Mouse (Mus musculus): ENCODE results near the gene Ptk6. TPM values are rescaled to one million over a fixed set of nuclear protein-coding genes. Genes with fewer than 3 reads are reported as not detected.
A peak's percentile ranks its signal among the peaks of the same experiment; 100 is the strongest.

Gene Ptk6
- total and polyA plus RNA-seq, 3 experiments = 0.05 to 0.17 (median 0.09) TPM

DNA sequence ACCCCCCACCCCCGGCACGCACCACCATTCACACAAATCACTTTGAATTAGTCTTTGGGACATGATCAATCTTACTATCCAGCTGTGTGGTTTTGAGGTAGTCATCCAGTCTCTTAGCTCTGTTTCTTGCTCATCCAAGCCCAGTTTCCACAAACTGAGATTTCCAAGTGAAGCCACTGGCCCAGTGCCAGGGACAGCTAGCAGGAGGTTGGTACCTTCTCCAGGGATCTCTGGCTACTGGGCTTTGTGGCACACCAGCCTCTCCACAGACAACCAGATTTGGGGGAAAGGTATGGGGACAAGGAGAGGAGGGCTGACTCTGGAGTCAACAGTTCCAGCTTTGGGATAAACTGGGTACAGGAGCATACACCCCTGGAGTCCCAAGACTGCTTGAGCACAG is 17.8 kb upstream of the Ptk6 start:
- no peak overlapping the region for H3K27ac ChIP-seq (ENCODE audit: insufficient read depth, low read depth)
- H3K9ac ChIP-seq (ENCODE audit: insufficient read depth, low read depth) = peak overlapping the region; percentile 60
- TF ChIP-seq MYC (IDR thresholded peaks at IDR 0.05; ENCODE audit: low read depth, low read length) (no peak), ELF1 (IDR thresholded peaks at IDR 0.05; ENCODE audit: low read depth, low read length) (no peak), EP300 (IDR thresholded peaks at IDR 0.05; ENCODE audit: low read length) (no peak), MXI1 (IDR thresholded peaks at IDR 0.05; ENCODE audit: low read depth, low read length) (no peak), MEF2A (IDR thresholded peaks at IDR 0.05; ENCODE audit: borderline replicate concordance, low read depth, low read length) (no peak), POLR2A (IDR thresholded peaks at IDR 0.05; ENCODE audit: low read depth, low read length) (no peak), ZC3H11A (IDR thresholded peaks at IDR 0.05; ENCODE audit: low read depth, low read length) (no peak), MAZ (IDR thresholded peaks at IDR 0.05; ENCODE audit: low read depth, low read length) (no peak), KAT2A (IDR thresholded peaks at IDR 0.05; ENCODE audit: insufficient replicate concordance, low read length) (no peak), ETS1 (conservative IDR thresholded peaks at IDR 0.05; ENCODE audit: low read depth, low read length) (no peak), SMC3 (IDR thresholded peaks at IDR 0.05; ENCODE audit: low read depth, low read length) (no peak), ZNF384 (IDR thresholded peaks at IDR 0.05; ENCODE audit: low read depth, low read length) (no peak)
- DNase-seq (ENCODE audit: extremely low read depth) = no peak
- no peaks in the 10 kb centered on the region for H3K27me3 ChIP-seq (replicated peaks)
- H3K36me3 ChIP-seq (replicated peaks in 1 of 2; ENCODE audit: control insufficient read depth in 1 of 2, insufficient read depth in 1 of 2, low read length in 1 of 2) = peaks cover 1 to 19% of the 10 kb centered on the region in 2 experiments
- H3K79me2 ChIP-seq (replicated peaks; ENCODE audit: control insufficient read depth, extremely low read depth, insufficient read depth, poor library complexity, severe bottlenecking) = no peaks in the 10 kb centered on the region
- in situ Hi-C loops (cut with MboI; ENCODE audit: low pct_ligation_motif_present, low pct_unique_long_range_greater_than_20kb, low sequenced_read_pairs) = no loop called here
- H3K4me2 ChIP-seq (ENCODE audit: insufficient read depth, low read depth, poor library complexity, severe bottlenecking) = peak overlapping the region; percentile 24
- H3K4me1 ChIP-seq (ENCODE audit: control insufficient read depth in 1 of 2, insufficient read depth in 2 of 2) = peaks cover 8 to 16% of the 10 kb centered on the region in 2 experiments
- dilution Hi-C loops (cut with MboI; ENCODE audit: extremely low pct_ligation_motif_present, extremely low pct_unique_long_range_greater_than_20kb, low sequenced_read_pairs) = no loop called here
- no peak overlapping the region for H3K4me3 ChIP-seq (replicated peaks in 1 of 3; ENCODE audit: low read depth in 2 of 3, low read length in 2 of 3, poor library complexity in 1 of 3)
- no peaks in the 10 kb centered on the region for H3K9me3 ChIP-seq (replicated peaks; ENCODE audit: low read length)

DNA sequence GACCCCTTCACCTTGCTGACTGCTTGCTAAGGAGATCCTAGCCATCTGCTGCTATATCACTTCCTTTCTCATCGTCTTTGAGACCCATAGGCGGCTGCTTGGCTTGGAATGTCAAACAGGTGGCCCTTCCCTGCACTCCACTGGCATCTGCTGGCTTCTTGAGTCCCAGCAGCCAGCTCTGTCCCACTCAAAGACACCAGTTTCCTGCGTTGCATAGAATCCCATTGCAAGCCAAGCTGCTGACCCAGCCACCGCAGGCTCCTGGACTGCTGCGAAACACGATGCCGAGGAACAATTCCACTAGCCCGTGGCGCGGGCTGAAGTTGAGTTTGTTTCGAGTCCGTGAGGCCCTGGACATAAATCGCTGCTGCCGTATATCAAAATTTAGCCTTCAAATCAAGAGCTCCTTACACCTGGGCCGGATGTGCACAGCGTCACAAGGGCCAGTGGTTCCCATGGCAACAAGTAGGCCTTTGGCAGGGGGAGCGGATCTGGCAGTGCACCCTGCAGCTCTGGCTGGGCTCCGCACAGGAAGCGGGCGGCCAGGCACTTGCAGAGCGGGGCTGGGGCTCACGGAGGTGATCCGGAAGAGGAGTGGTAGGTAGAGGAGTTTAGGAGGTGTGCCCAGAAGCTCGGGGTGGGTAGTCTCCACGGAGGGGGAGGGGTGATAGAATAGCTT is 17.1 kb upstream of the Ptk6 start, which contains the start of gene Fndc11:
Fndc11 (plus strand) TSS at position 476 of the 679 bp plus-strand sequence.
- peaks cover 8 to 16% of the 10 kb centered on the region in 2 experiments for H3K4me1 ChIP-seq (ENCODE audit: control insufficient read depth in 1 of 2, insufficient read depth in 2 of 2)
- H3K9me3 ChIP-seq (replicated peaks; ENCODE audit: low read length) = no peaks in the 10 kb centered on the region
- peak within 1 kb of the TSS; percentile 24 for H3K4me2 ChIP-seq (ENCODE audit: insufficient read depth, low read depth, poor library complexity, severe bottlenecking)
- in situ Hi-C loops (cut with MboI; ENCODE audit: low pct_ligation_motif_present, low pct_unique_long_range_greater_than_20kb, low sequenced_read_pairs) (no loop called here), dilution Hi-C loops (cut with MboI; ENCODE audit: extremely low pct_ligation_motif_present, extremely low pct_unique_long_range_greater_than_20kb, low sequenced_read_pairs) (no loop called here)
- H3K9ac ChIP-seq (ENCODE audit: insufficient read depth, low read depth) = peak within 1 kb of the TSS; percentile 60
- H3K79me2 ChIP-seq (replicated peaks; ENCODE audit: control insufficient read depth, extremely low read depth, insufficient read depth, poor library complexity, severe bottlenecking) = no peaks in the 10 kb centered on the region
- no peak within 1 kb of the TSS for H3K27ac ChIP-seq (ENCODE audit: insufficient read depth, low read depth)
- no peak for DNase-seq (ENCODE audit: extremely low read depth)
- H3K4me3 ChIP-seq (replicated peaks in 1 of 3; ENCODE audit: low read depth in 2 of 3, low read length in 2 of 3, poor library complexity in 1 of 3) = no peak within 1 kb of the TSS
- H3K36me3 ChIP-seq (replicated peaks in 1 of 2; ENCODE audit: control insufficient read depth in 1 of 2, insufficient read depth in 1 of 2, low read length in 1 of 2) = peaks cover 0 to 16% of the 10 kb centered on the region in 2 experiments
- H3K27me3 ChIP-seq (replicated peaks) = no peaks in the 10 kb centered on the region
- TF ChIP-seq CTCF (conservative IDR thresholded peaks at IDR 0.05 in 1 of 2, IDR thresholded peaks at IDR 0.05 in 1 of 2; ENCODE audit: low read depth in 2 of 2, low read length in 2 of 2) (peak in 1 of 2 experiments; percentile 42; a peak in 2 of 4 replicates), MAFK (IDR thresholded peaks at IDR 0.05; ENCODE audit: insufficient replicate concordance, low read length) (no peak), ZMIZ1 (IDR thresholded peaks at IDR 0.05; ENCODE audit: low read depth, low read length) (no peak; the same call in 1 of the 2 replicates), JUND (conservative IDR thresholded peaks at IDR 0.05; ENCODE audit: low read depth, low read length) (no peak), USF2 (conservative IDR thresholded peaks at IDR 0.05; ENCODE audit: low read depth, low read length) (no peak), TCF12 (IDR thresholded peaks at IDR 0.05; ENCODE audit: low read depth, low read length) (peak; percentile 43; the same call in 1 of the 2 replicates), BHLHE40 (IDR thresholded peaks at IDR 0.05; ENCODE audit: low read depth, low read length) (no peak), EP300 (IDR thresholded peaks at IDR 0.05; ENCODE audit: low read length) (no peak), USF1 (IDR thresholded peaks at IDR 0.05; ENCODE audit: low read depth, low read length) (no peak), ELF1 (IDR thresholded peaks at IDR 0.05; ENCODE audit: low read depth, low read length) (peak; percentile 66), NELFE (IDR thresholded peaks at IDR 0.05; ENCODE audit: low read depth, low read length) (no peak), CHD1 (IDR thresholded peaks at IDR 0.05; ENCODE audit: low read depth, low read length) (no peak), SMC3 (IDR thresholded peaks at IDR 0.05; ENCODE audit: low read depth, low read length) (0 out of 2 replicates have a peak, but pooled peaks have one; percentile 11), CHD2 (IDR thresholded peaks at IDR 0.05; ENCODE audit: low read length) (peak; percentile 44; the same call in 1 of the 2 replicates), ETS1 (conservative IDR thresholded peaks at IDR 0.05; ENCODE audit: low read depth, low read length) (no peak), MYC (IDR thresholded peaks at IDR 0.05; ENCODE audit: low read depth, low read length) (no peak), ZKSCAN1 (IDR thresholded peaks at IDR 0.05; ENCODE audit: borderline replicate concordance, low read depth, low read length) (no peak), ZC3H11A (IDR thresholded peaks at IDR 0.05; ENCODE audit: low read depth, low read length) (no peak), RCOR1 (conservative IDR thresholded peaks at IDR 0.05; ENCODE audit: low read depth, low read length) (no peak), POLR2AphosphoS2 (IDR thresholded peaks at IDR 0.05; ENCODE audit: low read depth, low read length) (no peak), UBTF (IDR thresholded peaks at IDR 0.05; ENCODE audit: low read depth, low read length) (no peak), GABPA (IDR thresholded peaks at IDR 0.05; ENCODE audit: insufficient replicate concordance, low read depth, low read length) (no peak), ZNF384 (IDR thresholded peaks at IDR 0.05; ENCODE audit: low read depth, low read length) (no peak), IRF4 (IDR thresholded peaks at IDR 0.05; ENCODE audit: low read depth, low read length) (no peak), TBP (conservative IDR thresholded peaks at IDR 0.05; ENCODE audit: low read depth, low read length) (no peak), POLR2A (IDR thresholded peaks at IDR 0.05; ENCODE audit: low read depth, low read length) (no peak; the same call in 1 of the 2 replicates), MAX (IDR thresholded peaks at IDR 0.05; ENCODE audit: low read length) (no peak)

Measured in CH12.LX (cell line).